Mouse (Mus musculus) liver, adult 2 months (tissue): ENCODE measurements around the gene Fbn1.

ENCODE experiments used
- CTCF ChIP-seq: fragments of 200-500 bp; IDR thresholded peaks from 2 replicates; pipeline ENCODE4 v1.5.1; 2011; ENCODE audit warnings: low read depth, low read length, control low read depth
- POLR2A ChIP-seq: fragments of 200-500 bp; IDR thresholded peaks from 2 replicates; pipeline ENCODE4 v1.6.1; 2011; ENCODE audit warnings: low read length, control low read depth; ENCODE audit not compliant: insufficient read depth; ENCODE audit errors: extremely low read depth

GRCm38 (mm10) chr2:125544986-125545385 is 37.2 kb upstream of the Fbn1 start:
- TF ChIP-seq POLR2A (no peak), CTCF (no peak)
